Mouse (Mus musculus) liver, adult 2 months (tissue): ENCODE data around the gene Ttc39b. TPM values are rescaled to one million over a fixed set of nuclear protein-coding genes. Genes with fewer than 3 reads are reported as not detected.
"Not testable (repeated sequence)": the region's sequence is repeated elsewhere in the genome, so short reads cannot be mapped to it uniquely, and the experiment has no call there.

ENCODE experiments used
- DNase-seq: peaks from one replicate; pipeline ENCODE4 v3.0.0-alpha.2; 2011; ENCODE audit warnings: low read depth, low spot score; ENCODE audit errors: extremely low read depth
- H3K27ac ChIP-seq: fragments of 200-500 bp; replicated peaks from 2 replicates; pipeline ENCODE4 v1.5.1; 2012; ENCODE audit warnings: low read depth, mild to moderate bottlenecking, control low read depth, inconsistent platforms, low read length; ENCODE audit not compliant: insufficient read depth
- H3K27me3 ChIP-seq: fragments of 200-500 bp; 2 replicates; pipeline ENCODE4 v1.6.1; 2012; ENCODE audit warnings: mild to moderate bottlenecking, moderate library complexity, low read length, inconsistent platforms; ENCODE audit not compliant: control insufficient read depth, insufficient read depth
- H3K36me3 ChIP-seq: fragments of 200-500 bp; 2 replicates; pipeline ENCODE4 v1.6.1; 2012; ENCODE audit warnings: low read length, inconsistent platforms; ENCODE audit not compliant: control insufficient read depth, insufficient read depth
- H3K4me1 ChIP-seq: fragments of 200-500 bp; 2 replicates; pipeline ENCODE4 v1.6.1; 2011; ENCODE audit warnings: low read length; ENCODE audit not compliant: control insufficient read depth, insufficient read depth
- H3K4me3 ChIP-seq: fragments of 200-500 bp; 2 replicates; pipeline ENCODE4 v1.5.1; 2011; ENCODE audit warnings: low read depth, mild to moderate bottlenecking, control low read depth, low read length, moderate library complexity; ENCODE audit not compliant: insufficient read depth
- H3K79me2 ChIP-seq: fragments of 200-500 bp; 2 replicates; pipeline ENCODE4 v1.6.1; 2012; ENCODE audit warnings: inconsistent platforms, mild to moderate bottlenecking, low read length, moderate library complexity; ENCODE audit not compliant: control insufficient read depth, insufficient read depth
- H3K9ac ChIP-seq: fragments of 200-500 bp; 2 replicates; pipeline ENCODE4 v1.6.1; 2012; ENCODE audit warnings: low read depth, mild to moderate bottlenecking, control low read depth, inconsistent platforms, low read length
- CTCF ChIP-seq: fragments of 200-500 bp; IDR thresholded peaks from 2 replicates; pipeline ENCODE4 v1.5.1; 2011; ENCODE audit warnings: low read depth, low read length, control low read depth
- POLR2A ChIP-seq: fragments of 200-500 bp; IDR thresholded peaks from 2 replicates; pipeline ENCODE4 v1.6.1; 2011; ENCODE audit warnings: low read length, control low read depth; ENCODE audit not compliant: insufficient read depth; ENCODE audit errors: extremely low read depth
- WGBS: fragments of 180-500 bp; shearing (Covaris S2); methylation state at CpG from one replicate; pipeline ENCODE4 v1.1.7; 2018; 5-methylcytosine and 5-hydroxymethylcytosine counted together
- polyA plus RNA-seq: library from polyadenylated mRNA; depleted of rRNA; stranded (reverse); fragments of >200 nt; gene quantifications from 2 replicates; pipeline ENCODE4 v1.2.3, GENCODE M21; 2012
- total RNA-seq: library from RNA; depleted of rRNA; stranded (reverse); fragments of >200 nt; gene quantifications from 2 replicates; pipeline ENCODE4 v1.2.3, GENCODE M21; 2014

Ttc39b gene
- total and polyA plus RNA-seq, 2 experiments, result 6.7 to 21.0 TPM

- peaks cover 35% of the 10 kb centered on the region for H3K36me3 ChIP-seq
- WGBS, result 94% methylated on average over 5 of the region's 5 CpGs
- no peak for DNase-seq
- no peaks in the 10 kb centered on the region for H3K4me1 ChIP-seq
- no peaks in the 10 kb centered on the region for H3K27me3 ChIP-seq
- no peak for TF ChIP-seq CTCF
- TF ChIP-seq POLR2A, result no peak
- H3K27ac ChIP-seq, result no peak overlapping the region
- H3K4me3 ChIP-seq, result no peak overlapping the region
- H3K79me2 ChIP-seq, result no peaks in the 10 kb centered on the region
- no peak overlapping the region for H3K9ac ChIP-seq
These were observed 86.4 kb downstream of the Ttc39b start for GRCm38 (mm10) chr4:83237656-83238055.

GRCm38 (mm10) chr4:83235304-83235703, 88.8 kb downstream of the Ttc39b start:
- not testable (repeated sequence) for H3K79me2 ChIP-seq, H3K9ac ChIP-seq, H3K4me3 ChIP-seq, H3K27ac ChIP-seq, H3K27me3 ChIP-seq, H3K4me1 ChIP-seq, DNase-seq
- H3K36me3 ChIP-seq, result peaks cover 34% of the 10 kb centered on the region
- WGBS, result 74% methylated on average over 2 of the region's 3 CpGs

DNA sequence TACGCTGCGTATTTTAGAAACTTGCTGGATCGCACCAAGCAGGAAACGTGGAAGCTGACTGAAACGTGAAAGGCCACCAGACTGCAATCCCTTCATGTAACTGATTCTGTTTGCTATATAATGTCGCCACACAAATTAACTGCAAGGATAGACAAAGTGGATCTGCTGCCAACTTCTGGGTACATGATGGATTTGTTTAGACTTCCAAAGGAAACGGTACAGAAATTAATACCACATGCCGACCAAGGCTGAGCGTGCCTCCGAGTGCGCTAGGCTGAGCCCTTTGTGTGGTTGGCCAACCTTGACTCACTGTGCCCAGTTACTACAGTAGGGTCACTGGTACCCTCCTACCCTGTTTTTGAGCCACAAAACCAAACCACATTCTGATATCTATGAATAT, 89.3 kb downstream of the Ttc39b start:
- Histone ChIP-seq H3K36me3 (peaks cover 36% of the 10 kb centered on the region), H3K9ac (no peak overlapping the region), H3K4me3 (no peak overlapping the region), H3K79me2 (no peaks in the 10 kb centered on the region), H3K4me1 (no peaks in the 10 kb centered on the region), H3K27me3 (no peaks in the 10 kb centered on the region), H3K27ac (no peak overlapping the region)
- WGBS, result 91% methylated on average over 11 of the region's 11 CpGs
- no peak for DNase-seq
- TF ChIP-seq POLR2A (no peak), CTCF (no peak)

DNA sequence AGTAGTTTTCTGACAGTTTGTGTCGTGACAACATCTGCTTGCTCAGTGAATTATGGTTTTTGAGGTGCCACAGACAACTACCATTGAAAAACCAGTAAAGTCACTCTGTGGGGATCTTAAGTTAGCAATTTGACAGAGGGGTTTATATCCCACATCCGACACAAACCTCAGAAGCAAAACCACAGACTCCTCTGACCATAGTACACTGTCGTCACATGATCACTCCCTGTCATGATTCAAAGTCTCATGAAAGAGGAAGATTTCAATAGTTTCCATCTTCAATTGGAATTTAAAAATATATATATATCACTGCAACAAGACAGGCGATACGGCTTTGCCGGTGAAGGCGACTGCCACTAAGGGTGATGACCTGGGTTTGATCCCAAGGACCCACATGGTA, 89.9 kb downstream of the Ttc39b start:
- Histone ChIP-seq H3K79me2 (no peaks in the 10 kb centered on the region), H3K27me3 (no peaks in the 10 kb centered on the region), H3K9ac (no peak overlapping the region), H3K36me3 (peaks cover 36% of the 10 kb centered on the region), H3K4me1 (no peaks in the 10 kb centered on the region), H3K4me3 (no peak overlapping the region), H3K27ac (no peak overlapping the region)
- 93% methylated on average over 7 of the region's 7 CpGs for WGBS
- no peak for DNase-seq
- TF ChIP-seq CTCF (no peak), POLR2A (no peak)

- Histone ChIP-seq H3K4me1 (no peaks in the 10 kb centered on the region), H3K27ac (no peak overlapping the region), H3K36me3 (peaks cover 37% of the 10 kb centered on the region), H3K4me3 (no peak overlapping the region), H3K79me2 (no peaks in the 10 kb centered on the region), H3K27me3 (no peaks in the 10 kb centered on the region), H3K9ac (no peak overlapping the region)
- WGBS, result 90% methylated on average over 22 of the region's 22 CpGs
- DNase-seq, result no peak
- TF ChIP-seq POLR2A, result no peak
- no peak for TF ChIP-seq CTCF
These were observed 90.6 kb downstream of the Ttc39b start for GRCm38 (mm10) chr4:83233181-83234123.

GRCm38 (mm10) chr4:83232315-83232880, 91.7 kb downstream of the Ttc39b start:
- no peaks in the 10 kb centered on the region for H3K27me3 ChIP-seq
- no peak for DNase-seq
- WGBS, result 93% methylated on average over 9 of the region's 9 CpGs
- no peak overlapping the region for H3K9ac ChIP-seq
- H3K79me2 ChIP-seq, result no peaks in the 10 kb centered on the region
- no peaks in the 10 kb centered on the region for H3K4me1 ChIP-seq
- H3K36me3 ChIP-seq, result peaks cover 37% of the 10 kb centered on the region
- H3K27ac ChIP-seq, result no peak overlapping the region
- no peak overlapping the region for H3K4me3 ChIP-seq
- TF ChIP-seq CTCF (no peak), POLR2A (no peak)
